Mouse (Mus musculus) mouse trophoblast stem cell (cell line): ENCODE data around the gene Hist1h4b.
"Not testable (repeated sequence)": the region's sequence is repeated elsewhere in the genome, so short reads cannot be mapped to it uniquely, and the experiment has no call there.

Experiments used
- in situ Hi-C, 2 experiments: fragments of 300-500 bp; cut with MseI, MboI; formaldehyde crosslinking; loops; 2 replicates in 1 of 2; 3 replicates in 1 of 2; pipeline ENCODE4 v1.15.1; 2025

Gene Hist1h4b

DNA sequence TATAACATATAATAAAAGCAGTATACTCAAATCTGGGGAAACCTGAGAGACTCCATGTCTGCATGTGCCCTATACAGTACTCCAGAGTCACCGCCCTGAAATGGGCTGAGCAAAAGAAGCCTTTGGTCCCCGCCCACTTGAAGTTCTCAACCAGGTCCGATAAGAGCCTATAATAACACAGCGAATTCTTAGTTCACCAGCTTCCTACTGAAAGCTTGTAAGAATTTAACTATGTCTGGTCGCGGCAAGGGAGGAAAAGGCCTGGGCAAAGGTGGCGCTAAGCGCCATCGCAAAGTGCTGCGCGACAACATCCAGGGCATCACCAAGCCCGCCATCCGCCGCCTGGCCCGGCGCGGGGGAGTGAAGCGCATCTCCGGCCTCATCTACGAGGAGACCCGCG, at the start of gene Hist1h4b:
Gene Hist1h4b, plus strand, starts transcription at position 224 of the 400 bp plus-strand sequence.
- in situ Hi-C loops: no loop called here

- in situ Hi-C loops: no loop called here
Measured at GRCm38 (mm10) chr13:23708041-23708440, 48.8 kb upstream of the Hist1h4b start.

DNA sequence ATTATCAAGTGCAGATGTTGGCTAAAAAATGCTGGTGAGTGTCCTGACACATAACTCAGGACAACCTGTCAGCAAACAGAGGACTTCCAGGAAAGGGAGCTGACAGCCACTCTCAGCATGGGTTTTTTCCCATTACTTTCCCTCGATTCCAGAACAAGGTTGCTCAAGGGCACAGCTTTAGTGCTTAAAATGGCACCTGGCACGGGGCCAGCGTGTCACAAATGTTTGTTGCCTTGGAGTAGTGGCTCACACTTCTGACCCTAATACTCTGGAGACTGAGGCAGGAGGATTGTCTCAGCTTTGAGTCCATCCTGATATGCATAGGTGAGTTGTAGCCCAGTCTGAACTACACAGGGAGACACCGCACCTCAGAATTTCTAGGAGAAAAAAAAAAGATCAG, 48.2 kb upstream of the Hist1h4b start:
- in situ Hi-C loops: no loop called here

GRCm38 (mm10) chr13:23709714-23710373, 47.0 kb upstream of the Hist1h4b start:
- in situ Hi-C loops: no loop called here

DNA sequence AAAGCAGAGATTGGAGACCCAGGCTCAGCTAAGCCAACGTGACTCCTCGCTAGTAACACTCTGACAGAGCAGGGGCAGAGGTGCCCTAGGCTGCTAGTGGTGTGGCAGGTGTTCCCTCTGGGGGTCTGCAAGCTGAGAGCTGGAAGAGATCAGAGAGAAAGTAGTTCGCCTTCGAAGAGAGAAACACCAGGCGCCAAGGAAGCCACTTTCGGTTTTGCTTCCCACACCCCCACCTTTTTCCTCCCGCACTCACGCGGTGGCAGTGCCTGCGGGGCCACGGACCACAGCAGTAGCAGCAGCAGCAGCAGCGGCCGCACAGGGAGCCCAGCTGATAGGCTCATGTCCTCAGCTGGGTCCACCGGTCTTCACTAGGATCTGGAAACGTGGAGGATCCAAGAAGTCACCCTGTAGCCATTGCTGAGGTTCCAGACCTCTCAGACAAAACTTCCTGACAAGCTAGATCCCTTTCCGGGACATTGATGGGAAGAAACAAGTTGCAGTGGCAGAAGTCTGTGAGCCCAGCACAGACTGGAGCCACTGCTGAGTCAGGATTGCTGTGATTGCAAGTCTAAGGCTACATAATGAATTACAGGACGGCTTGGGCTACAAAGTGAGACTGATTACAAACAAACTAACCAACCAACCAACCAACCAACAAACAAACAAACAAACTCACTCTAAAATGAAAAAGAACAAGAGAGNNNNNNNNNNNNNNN, 46.3 kb upstream of the Hist1h4b start, which contains the start of gene Hfe:
Gene Hfe, minus strand, starts transcription at position 481 of the 716 bp plus-strand sequence.
- in situ Hi-C loops: no loop called here

DNA sequence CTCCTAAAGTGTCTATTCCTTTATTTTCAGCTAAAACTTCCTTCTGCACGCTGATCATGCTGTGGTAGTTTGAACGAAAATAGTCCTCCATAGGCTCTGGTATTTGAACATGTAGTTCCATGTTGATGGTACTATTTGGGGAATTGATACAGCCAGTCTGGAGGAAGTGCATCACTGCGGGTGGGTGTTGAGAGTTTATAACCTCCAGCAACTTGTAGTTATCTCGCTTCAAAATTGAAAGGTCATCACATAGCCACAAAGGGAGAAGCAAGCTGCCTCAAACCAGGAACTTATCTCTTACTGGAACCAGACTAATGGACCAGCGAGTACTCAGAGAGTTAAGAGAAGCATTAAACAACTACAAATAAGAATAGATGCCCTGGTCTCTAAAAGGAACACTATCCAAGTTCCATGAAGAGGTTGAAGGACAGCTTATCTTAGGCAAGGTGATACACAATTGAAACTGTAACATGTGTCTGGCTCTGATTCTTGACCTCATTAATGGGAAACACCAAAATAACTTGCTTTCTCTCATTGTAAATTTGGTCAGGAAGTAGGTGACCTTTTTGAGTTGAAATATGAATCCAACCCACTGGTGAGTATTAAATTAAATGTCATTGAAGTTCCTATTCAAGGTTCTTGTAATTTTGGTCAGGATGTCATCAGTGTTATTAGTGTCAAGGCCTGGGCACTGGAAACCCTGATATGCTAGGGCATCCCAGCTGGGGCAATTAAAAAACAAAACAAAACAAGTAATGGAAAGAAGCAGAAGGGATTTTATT, 40.4 kb upstream of the Hist1h4b start:
- in situ Hi-C loops: no loop called here

- in situ Hi-C loops: no loop called here
Measured at GRCm38 (mm10) chr13:23717176-23717575, 39.6 kb upstream of the Hist1h4b start.

DNA sequence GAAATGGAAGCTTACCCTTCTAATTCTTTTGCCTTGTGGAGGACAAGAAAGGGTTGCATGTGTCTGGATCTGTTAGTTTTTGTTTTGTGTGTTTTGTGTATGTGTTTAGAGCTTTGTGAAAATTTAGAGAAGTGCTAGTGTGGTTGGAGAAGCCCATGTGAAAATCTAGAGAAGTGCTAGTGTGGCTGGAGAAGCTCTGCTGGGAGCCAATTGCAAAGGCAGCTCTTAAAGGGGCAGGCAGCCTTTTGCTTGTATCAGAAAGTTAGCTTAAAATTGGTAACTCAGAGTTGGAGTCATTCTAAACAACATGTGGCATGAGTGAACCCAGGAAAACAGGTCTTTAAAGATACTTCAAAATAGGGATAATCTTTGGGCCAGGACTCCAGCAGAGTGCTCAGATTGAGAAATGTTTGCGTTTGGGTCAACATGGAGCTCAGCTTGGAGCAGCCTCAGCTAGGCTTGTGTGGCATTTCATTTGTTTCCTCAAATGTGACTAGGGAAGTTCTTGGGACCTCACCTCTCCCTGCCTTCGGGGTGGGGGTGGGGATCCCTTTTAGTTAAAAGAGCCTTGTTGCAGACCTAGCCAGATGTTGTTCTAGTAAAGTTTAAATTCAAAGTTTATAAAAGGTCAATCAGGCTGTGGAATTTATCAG, 39.1 kb upstream of the Hist1h4b start:
- in situ Hi-C loops: not testable (repeated sequence)

- in situ Hi-C loops: no loop called here
Measured at GRCm38 (mm10) chr13:23724239-23724638, 32.6 kb upstream of the Hist1h4b start.

- in situ Hi-C loops: no loop called here
Measured at GRCm38 (mm10) chr13:23725213-23725612, 31.6 kb upstream of the Hist1h4b start.

- in situ Hi-C loops: no loop called here
Measured at GRCm38 (mm10) chr13:23728472-23729191, 28.2 kb upstream of the Hist1h4b start.

DNA sequence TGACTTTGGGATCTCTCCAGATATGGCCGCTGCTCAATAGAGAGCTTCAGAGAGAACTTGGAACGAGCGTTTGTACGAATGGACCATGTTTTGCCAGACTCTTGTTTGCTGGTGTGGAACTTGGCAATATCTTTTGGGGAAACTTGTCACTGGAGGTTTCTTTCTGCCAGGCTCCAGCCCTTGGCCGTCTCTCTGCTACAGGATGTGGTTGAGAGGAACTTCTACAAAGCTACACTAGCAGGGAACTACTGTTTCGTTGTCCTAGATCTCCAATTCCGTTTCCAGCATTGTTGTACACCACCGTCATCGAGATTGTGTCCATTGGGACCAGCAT, 27.7 kb upstream of the Hist1h4b start:
- in situ Hi-C loops: no loop called here

- in situ Hi-C loops: loop anchor here in 1 of 2 experiments (5.0 kb wide), 1 partner anchor 32 kb away; the partner anchor contains the start of genes Hist1h1t and Hist1h4c
Measured at GRCm38 (mm10) chr13:23729706-23730105, 27.1 kb upstream of the Hist1h4b start.

DNA sequence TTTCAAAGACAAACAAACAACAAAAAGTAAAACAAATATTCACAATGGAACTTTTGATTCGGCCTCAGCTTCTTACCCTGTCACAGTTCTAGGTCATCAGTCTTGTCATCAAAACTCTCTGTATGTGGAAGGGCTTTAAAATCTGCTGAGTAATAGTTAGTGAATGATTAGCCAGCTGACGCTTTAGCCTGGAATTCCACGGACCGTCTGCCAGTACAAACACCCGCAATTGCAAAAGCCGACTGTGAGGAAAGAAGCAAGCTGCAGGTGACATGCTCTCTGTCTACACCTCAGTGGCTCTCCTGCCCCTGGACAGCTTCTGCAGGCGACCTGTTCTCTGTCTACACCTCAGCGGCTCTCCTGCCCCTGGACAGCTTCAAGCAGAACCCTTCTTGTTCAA, 26.3 kb upstream of the Hist1h4b start:
- in situ Hi-C loops: loop anchor here in 1 of 2 experiments (5.0 kb wide), 1 partner anchor 33 kb away; the partner anchor contains the start of genes Hist1h1t and Hist1h4c

- in situ Hi-C loops: loop anchor here in 1 of 2 experiments (5.0 kb wide), 1 partner anchor 35 kb away; the partner anchor contains the start of genes Hist1h1t and Hist1h4c
Measured at GRCm38 (mm10) chr13:23732156-23732804, 24.5 kb upstream of the Hist1h4b start.

DNA sequence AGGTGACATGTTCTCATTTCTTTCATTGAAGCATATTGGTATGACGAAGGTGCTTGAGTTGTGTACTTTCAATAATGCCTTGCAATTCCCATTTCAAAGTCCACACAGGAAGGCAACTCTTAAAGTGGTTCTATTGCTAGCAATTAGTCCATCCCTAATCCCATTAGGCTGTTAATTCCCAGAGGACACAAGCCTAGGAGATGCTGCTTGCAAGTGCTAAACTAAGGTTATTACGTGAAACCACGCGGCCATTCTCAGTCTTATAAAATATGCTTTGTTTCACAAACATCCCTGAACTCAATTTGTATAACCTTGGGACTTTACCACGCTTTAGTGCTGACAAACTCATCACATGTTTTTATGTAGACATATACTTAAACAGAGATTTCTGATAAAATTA, 19.7 kb upstream of the Hist1h4b start:
- in situ Hi-C loops: loop anchor here in 1 of 2 experiments (5.0 kb wide), 1 partner anchor 35 kb away; no protein-coding TSS in a partner anchor

GRCm38 (mm10) chr13:23738041-23738440, 18.8 kb upstream of the Hist1h4b start:
- in situ Hi-C loops: loop anchor here in 1 of 2 experiments (5.0 kb wide), 1 partner anchor 36 kb away; no protein-coding TSS in a partner anchor

- in situ Hi-C loops: loop anchor here in 1 of 2 experiments (5.0 kb wide), 1 partner anchor 36 kb away; no protein-coding TSS in a partner anchor
Measured at GRCm38 (mm10) chr13:23738677-23739068, 18.1 kb upstream of the Hist1h4b start, which contains the start of gene Hist1h1c. Gene Hist1h1c (plus strand): TSS chr13:23738808.

- in situ Hi-C loops: loop anchor here in 1 of 2 experiments (5.0 kb wide), 1 partner anchor 37 kb away; no protein-coding TSS in a partner anchor
Measured at GRCm38 (mm10) chr13:23739069-23739921, 17.5 kb upstream of the Hist1h4b start.
